Mouse (Mus musculus) kidney, adult 11 months (tissue): Measurements from ENCODE around the gene Tmem145.

ENCODE experiments used
- DNase-seq: peaks from one replicate; pipeline ENCODE4 v3.0.0; 2022

Gene Tmem145

DNA sequence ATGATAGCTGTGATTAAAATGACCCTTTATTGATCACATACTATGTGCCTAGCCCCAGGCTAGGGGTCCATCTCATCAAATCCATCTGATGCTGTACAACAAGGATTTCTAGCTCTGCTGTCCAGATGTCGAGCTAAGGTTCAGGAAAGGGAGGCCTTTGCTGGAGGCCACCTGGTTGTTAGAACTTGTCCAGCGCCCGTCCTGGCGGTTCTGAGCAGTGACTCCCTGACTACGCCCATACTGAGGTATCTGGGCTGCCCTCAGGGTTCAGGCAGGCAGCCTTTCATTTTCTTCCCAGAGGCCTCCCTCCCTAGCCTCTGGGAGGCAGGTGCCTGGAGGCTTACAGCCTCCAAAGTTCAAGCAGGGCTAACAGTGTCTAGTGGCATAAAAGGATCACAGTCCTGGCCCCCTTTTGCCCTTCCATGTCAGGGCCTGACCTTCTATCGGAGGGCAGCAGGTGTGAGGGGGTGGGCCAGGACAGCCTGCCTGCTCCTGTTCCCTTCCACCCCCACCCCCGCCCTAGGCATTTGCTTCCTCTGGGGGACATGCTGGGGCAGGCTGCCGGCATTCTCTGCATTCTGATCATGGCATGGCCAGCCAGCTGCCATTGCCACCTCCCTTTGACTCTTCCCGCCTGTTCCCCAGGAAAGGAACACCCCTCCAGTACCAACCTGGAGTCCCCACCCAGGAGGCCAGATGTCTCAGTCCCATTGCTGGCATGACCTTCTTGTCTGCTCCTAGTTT lies 30.2 kb upstream of the Tmem145 start:
- no peak for DNase-seq

DNA sequence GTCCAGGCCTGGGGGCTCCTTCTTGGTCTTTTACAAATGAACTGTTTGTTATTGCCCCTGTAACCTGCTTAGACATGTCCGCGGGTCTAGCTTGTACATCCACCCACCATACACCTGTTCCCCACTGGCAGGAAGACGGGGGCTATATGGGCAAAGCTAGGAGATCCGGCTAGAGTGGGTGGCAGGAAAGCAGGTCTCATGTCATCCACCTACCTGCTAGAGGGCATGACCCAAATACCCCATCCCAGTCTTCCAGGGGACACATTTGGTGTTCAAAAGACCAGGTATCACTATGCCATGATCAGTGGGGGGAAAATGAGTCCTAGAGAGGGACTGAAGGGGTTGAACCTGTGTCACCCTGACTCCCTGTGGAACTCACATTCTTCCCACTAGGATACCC lies 28.5 kb upstream of the Tmem145 start:
- no peak for DNase-seq

- no peak for DNase-seq
Observed at GRCm38 (mm10) chr7:25277998-25278340, 27.9 kb upstream of the Tmem145 start.

- peak; percentile 89 for DNase-seq
Observed at GRCm38 (mm10) chr7:25278341-25279075, 27.4 kb upstream of the Tmem145 start.

GRCm38 (mm10) chr7:25279076-25279860 lies 26.6 kb upstream of the Tmem145 start:
- peak; percentile 89 for DNase-seq

- peak; percentile 58 for DNase-seq
Observed at GRCm38 (mm10) chr7:25279861-25280791, 25.8 kb upstream of the Tmem145 start.

GRCm38 (mm10) chr7:25281166-25281733 lies 24.7 kb upstream of the Tmem145 start:
- no peak for DNase-seq

DNA sequence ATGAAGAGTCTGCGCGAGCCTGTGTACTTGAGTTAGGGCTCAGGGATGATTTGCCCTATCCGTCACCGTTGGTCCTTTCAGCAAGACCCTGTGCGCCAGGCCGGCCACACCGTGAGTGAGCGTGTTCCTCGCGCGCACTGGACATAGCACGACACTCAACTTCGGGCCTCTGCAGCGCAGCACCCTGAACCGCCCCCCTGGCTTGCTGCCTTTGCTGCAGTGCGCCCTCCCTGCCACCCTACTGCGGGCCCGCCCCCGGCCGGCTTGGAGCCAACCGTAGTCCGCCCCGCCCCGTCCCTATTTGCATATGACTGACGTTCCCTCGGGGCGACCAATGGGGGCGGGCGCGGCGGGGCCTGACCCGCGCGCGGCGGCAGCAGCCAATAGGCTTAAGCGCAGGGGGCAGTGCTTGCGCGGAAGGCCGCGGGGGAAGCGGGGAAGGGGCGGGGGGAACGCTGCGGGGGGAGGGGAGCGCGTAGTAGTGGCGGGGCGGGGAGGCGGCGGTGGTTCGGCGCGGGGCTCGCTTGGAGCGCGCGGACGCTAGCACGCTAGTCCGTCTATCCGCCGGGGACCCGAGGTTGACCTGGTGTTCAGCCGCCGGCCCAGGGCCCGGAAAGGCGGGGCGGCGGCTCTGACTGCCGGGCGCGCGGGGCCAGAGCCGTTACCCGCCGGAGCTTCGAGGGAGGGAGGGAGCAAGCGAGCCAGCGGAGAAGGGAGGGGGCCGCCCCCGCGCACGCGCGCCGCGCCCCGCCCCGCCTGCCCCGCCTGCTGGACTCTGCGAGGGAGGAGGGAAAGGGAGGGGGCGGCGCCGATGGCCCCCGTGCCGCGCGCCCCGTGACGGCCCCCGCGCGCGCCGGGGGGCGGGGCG lies 23.9 kb upstream of the Tmem145 start:
- DNase-seq, result peak; percentile 97

GRCm38 (mm10) chr7:25282731-25283211 lies 23.1 kb upstream of the Tmem145 start:
- DNase-seq, result peak; percentile 58

- DNase-seq, result peak; percentile 9
Observed at GRCm38 (mm10) chr7:25283637-25284036, 22.3 kb upstream of the Tmem145 start.

GRCm38 (mm10) chr7:25284171-25284570 lies 21.7 kb upstream of the Tmem145 start:
- DNase-seq, result peak; percentile 7

DNA sequence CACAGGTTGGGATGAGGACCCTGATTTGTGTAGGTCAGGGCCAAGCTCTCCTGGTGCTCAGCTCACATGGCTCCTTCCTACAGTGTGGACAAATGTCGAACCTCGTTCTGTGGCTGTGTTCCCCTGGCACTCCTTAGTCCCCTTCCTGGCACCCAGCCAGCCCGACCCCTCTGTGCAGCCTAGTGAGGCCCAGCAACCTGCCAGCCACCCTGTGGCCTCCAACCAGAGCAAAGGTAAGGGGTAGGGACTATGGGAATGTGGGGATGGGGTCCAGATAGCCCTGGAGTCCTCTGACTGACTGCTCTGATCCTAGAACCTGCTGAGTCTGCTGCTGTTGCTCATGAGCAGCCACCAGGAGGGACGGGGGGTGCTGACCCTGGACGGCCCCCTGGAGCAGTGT lies 21.1 kb upstream of the Tmem145 start:
- DNase-seq, result peak; percentile 11

DNA sequence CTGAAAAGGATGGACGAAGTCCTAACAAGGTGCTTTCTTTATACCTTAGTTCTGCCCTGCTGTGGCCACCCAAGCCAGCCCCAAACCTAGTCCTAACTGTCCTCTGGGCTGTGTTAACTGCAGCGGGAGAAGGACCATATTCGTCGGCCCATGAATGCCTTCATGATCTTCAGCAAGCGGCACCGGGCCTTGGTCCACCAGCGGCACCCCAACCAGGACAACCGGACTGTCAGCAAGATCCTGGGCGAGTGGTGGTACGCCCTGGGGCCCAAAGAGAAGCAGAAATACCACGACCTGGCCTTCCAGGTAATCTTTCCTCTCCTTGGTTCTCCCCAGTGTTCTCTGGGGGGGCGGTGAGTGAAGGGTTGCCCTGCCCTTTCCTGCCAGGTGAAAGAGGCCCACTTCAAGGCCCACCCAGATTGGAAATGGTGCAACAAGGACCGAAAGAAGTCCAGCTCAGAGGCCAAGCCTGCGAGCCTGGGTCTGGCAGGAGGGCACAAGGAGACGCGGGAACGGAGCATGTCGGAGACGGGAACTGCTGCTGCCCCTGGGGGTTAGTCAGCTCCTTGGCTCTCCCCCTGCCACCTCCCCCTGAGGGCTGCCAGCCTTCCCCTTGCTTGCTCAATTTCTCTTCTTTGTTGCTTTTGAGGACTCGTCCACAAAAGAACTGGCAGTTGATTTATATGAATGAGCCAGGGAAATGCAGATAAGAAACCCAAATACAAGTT lies 20.2 kb upstream of the Tmem145 start:
- peak; percentile 5 for DNase-seq

DNA sequence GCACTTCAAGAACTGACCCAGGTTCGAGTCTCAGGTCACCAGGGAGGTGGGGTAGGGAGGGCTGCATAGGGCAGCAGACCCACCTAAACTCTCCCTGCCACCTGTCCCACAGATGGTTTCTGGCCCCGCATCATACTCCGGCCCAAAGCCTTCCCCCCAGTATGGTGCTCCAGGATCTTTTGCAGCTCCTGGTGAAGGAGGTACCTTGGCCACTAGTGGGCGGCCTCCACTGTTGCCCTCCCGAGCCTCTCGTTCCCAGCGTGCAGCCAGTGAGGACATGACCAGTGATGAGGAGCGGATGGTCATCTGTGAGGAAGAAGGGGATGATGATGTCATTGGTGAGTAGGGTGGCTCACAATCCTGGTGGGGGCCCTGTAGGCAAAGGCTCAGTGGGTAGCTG lies 18.9 kb upstream of the Tmem145 start:
- DNase-seq, result peak; percentile 3

DNA sequence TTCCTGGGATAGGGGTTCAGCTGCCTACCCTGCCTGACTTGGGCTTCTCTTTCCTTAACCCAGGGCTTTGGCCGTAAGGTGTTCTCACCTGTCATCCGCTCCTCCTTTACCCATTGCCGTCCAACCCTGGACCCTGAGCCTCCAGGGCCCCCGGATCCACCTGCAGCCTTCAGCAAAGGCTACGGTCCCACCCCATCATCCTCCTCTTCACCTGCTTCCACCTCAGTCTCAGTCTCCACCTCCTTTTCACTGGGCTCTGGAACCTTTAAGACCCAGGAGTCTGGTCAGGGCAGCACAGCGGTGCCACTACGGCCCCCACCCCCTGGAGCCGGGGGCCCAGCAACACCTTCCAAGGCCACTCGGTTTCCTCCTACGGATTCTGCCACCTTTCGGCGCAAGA lies 17.9 kb upstream of the Tmem145 start:
- no peak for DNase-seq

GRCm38 (mm10) chr7:25288721-25289120 lies 17.2 kb upstream of the Tmem145 start:
- DNase-seq, result no peak

GRCm38 (mm10) chr7:25289925-25290324 lies 16.0 kb upstream of the Tmem145 start:
- no peak for DNase-seq

DNA sequence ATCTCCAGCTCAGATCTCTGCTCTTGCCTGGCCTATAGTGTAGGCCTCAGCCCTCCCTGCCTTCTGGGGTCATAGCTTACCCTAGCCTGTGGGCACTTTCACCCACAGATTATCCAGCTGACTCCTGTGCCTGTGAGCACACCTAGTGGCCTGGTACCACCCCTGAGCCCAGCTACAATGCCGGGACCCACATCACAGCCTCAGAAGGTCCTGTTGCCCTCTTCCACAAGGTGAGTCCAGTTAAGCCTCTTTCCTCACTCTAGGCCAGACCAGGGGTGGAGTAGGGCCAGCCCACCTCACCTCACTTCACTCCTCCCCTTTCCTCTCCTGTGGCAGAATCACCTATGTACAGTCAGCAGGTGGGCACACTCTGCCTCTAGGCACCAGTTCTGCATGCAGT lies 15.4 kb upstream of the Tmem145 start:
- DNase-seq, result no peak

DNA sequence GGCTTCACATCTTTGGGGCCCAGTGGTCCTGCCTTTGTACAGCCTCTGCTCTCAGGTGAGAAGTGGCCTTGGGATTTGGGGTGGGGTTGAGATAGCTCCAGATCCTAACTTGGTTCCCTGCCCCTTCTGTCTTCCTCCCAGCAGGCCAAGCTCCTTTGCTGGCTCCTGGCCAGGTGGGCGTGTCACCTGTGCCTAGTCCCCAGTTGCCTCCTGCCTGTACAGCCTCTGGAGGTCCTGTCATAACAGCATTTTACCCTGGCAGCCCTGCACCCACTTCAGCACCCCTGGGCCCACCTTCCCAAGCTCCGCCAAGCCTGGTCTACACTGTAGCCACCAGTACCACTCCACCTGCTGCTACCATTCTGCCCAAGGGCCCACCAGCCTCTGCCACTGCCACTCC lies 15.0 kb upstream of the Tmem145 start:
- DNase-seq, result peak; percentile 62

GRCm38 (mm10) chr7:25292107-25292506 lies 13.8 kb upstream of the Tmem145 start:
- DNase-seq, result no peak
